Mouse (Mus musculus) spleen, postnatal 14 days (tissue): ENCODE data around the gene Nr1d2.
"Not testable (repeated sequence)": the region's sequence is repeated elsewhere in the genome, so short reads cannot be mapped to it uniquely, and the experiment has no call there.

Source experiments
- DNase-seq, 2 experiments: peaks; one replicate each; pipeline ENCODE4 v3.0.0; 2021 to 2022; ENCODE audit warnings: low spot score in 2 of 2

Gene Nr1d2

DNA sequence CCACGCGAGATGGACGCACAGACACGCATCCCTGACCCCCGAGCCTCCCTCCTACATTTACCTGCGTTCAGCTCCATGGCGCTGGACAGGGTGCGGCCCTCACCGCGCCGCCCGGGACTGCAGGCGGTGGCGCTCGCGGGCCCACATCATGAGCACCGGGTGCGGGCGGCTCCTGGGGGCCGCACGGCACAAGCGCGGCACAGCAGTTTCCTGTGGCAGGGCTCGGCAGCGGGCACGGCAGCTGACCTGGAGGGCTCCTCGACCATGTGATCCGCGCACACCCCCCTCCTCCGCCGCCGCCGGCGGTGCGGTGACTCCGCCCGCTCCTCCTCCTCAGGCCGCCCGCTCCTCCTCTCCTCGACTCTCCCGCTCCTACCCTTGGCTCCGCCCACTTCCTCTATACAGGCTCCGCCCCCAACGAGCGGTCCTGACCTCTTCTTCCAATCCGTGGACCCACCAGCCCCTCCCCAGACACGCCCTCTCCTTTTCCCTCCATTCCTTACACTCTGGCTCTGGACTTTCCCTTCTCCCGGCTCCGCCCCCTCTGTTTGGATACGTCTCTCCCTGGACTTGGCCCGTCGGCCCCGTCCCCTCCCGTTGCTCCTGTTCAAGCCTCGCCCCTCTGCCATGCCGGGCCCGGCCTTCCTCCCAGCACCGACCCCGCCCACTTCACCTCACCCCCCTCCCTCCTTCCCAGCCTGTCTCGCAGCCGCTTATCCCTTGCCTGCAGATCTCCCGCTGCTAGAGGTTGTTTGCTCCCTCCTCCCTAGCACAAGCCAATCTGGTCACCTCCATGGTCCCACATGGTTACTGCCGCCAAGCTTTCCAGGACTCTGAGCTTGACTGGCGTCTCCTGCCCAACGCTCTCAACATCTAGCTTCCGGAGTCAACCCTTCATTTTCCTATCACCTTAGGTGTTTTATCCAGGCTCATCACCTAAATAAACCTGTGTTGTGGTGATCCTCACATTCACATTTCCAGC, at the start of gene Nr1d2:
Gene Nr1d2, minus strand, starts transcription at position 378 of the 982 bp plus-strand sequence.
- DNase-seq = peak; percentile 82 to 84

DNA sequence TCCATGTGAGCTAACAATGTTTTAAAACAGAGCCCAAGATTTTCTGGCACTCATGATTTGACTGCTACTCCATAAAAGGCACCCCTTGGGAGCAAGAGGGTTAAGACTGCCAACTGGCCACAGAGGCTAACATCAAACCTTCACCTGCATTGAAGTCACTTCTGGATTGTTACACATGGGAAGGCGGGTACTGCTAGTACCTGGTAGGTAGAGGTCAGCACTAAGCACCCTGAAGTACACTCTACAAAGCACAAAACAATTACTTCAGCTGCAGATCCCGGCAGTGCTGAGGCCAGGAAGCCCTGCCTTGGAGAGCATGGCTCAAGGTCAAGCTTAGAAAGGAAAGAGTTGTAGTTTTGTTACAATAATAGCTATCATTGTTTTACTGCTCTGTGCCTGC, 48.5 kb upstream of the Nr1d2 start:
- DNase-seq = no peak

GRCm38 (mm10) chr14:18286441-18286840, 47.5 kb upstream of the Nr1d2 start:
- no peak for DNase-seq

DNA sequence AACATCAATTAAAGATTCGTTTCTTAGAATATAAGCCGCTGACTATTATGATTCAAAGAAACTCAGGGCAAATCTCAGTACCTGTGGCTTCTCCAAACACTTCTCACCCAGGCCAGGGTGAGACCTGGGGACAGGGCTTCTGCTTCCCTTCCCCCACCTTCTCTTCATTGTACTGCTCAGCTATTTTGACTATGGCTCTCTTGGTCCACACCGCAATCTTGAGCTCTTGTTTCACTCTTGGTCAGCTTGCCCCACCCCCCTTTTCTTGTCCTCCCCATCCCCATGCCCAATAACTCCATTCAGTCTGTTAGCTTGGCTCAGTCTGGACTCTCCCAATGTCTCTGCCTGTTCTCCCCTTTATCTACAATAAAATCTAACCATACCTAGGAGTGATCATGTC, 46.5 kb upstream of the Nr1d2 start:
- DNase-seq = no peak

DNA sequence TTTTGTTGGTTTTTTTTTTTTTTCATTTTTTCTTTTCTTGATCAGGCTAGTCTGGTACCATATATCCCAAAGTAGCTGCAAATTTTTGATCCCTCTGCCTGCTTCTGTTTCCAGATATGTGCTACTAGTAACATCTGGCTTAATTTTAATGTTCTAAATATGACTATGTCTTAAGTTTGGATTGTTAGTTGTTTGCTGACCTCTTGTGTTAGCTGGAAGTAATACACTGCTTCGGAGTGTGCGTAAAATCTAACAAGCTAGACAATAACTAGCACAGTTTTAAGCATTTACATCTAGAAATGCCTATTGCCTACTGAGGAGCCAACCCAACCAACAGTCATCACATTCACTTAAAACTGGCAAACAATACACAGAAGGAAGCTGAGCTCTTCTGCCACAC, 45.7 kb upstream of the Nr1d2 start:
- no peak for DNase-seq

- no peak for DNase-seq
Measured at GRCm38 (mm10) chr14:18280375-18280774, 41.4 kb upstream of the Nr1d2 start.

DNA sequence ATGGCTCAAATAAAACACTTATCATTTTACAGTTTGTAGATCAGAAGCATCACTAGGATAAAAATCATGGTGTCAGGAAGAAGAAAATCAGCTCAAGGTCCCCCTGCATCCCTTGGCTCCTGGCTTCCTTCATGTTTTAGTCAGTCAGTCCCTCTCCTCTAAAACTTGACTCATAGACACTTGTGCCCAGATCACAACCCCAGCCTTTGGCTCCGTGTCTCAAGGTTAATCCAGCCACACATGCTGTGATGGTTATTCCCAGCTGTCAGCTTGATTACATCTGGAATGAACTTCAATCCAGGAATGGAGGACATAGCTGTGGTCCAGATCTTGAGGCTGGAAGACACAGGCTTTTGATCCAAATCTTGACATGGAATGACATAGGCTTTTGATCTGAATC, 35.6 kb upstream of the Nr1d2 start:
- no peak for DNase-seq

- no peak for DNase-seq
Measured at GRCm38 (mm10) chr14:18271666-18272065, 32.7 kb upstream of the Nr1d2 start.

DNA sequence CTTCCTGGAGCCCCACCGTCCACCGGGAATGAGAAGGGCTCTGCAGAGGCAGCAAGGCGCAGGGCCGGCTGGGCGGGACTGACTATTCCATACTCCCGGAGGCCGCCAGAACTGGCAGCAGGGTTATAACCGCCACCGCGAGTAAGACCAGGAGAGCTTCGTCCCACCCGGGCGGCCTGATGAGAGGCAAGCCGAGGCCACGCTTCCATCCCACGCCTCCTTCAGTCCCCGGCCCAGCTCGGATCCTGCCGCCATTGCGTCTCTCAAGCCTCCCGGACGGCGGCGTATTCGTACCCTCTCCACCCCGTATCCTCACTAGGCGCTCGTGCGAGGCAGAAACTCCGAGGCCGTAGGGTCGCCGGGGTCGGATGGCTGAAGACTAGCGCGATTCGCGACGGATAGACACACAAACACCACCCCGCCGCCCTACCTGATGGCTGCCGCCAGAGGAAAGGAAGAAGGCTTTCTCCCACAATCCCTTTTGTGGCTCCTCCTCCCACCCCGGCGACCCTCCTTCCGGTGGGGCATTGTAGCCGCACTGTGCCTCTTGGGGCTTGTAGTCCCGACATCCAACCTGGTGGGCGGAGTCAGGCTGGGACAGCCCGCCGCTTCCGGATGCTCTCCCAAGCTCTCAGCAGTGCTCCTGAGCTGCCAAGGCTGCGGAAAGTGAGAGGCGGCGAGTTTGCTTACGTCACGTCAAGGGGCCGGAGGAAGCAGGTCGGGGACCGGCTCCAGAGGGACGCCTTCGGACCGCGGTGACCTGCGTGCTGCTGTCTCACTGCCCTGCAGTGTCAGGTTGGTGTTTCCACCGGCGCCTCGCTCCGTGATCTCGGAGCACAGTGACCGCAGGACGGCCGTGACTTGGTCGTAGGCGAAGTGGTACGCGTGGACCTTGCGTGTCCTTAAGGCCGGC, 31.9 kb upstream of the Nr1d2 start, which contains the start of the genes Nkiras1 and Rpl15:
Gene Nkiras1, plus strand, starts transcription at position 608 of the 913 bp plus-strand sequence.
Gene Rpl15, minus strand, starts transcription at position 863 of the 913 bp plus-strand sequence.
- DNase-seq = peak; percentile 88 to 91

DNA sequence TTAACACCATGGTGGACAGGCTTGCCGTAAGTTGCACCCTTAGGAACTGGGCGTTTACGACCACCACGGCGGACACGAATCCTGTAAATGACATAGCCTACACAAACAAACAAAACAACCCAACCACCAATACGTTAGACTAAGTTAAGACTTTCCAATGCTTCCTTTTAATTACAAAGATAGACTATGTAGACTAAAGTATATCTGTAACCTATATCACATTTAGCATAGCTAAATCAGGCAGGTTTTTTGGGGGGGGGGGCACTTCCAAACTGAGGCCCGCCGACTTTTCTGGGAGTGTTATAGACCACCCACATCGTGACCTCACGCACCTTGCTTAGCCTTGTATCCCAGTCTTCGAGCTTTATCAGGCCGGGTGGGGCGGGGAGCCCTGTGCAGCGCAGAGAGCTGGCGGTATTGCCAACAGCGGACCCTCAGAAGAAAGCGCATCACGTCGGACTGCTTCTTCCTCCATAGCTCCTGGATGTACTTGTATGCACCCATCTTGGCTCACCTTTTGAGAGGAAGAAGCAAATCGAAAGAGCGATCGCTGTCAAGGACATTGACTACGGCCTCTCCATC, 31.1 kb upstream of the Nr1d2 start:
- DNase-seq = not testable (repeated sequence)

DNA sequence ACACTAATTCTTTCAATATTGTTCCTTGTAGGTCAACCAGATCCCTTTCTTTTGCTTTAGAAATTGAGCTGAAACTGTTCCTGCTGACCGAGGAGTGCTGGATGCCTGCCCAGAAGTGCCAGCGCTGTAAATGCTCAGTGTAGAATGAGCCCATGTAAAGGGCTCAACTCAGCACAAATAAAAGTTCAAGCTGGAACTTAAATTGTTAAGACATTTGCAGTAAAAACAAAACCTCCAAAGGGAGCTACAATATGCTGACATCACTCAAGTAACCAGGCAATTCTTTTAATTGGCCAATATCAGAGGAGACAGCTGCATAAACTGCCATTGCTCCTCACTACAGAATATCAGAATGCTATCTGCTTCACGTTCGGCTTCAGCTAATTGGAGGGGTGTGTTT, 24.5 kb upstream of the Nr1d2 start:
- no peak for DNase-seq

DNA sequence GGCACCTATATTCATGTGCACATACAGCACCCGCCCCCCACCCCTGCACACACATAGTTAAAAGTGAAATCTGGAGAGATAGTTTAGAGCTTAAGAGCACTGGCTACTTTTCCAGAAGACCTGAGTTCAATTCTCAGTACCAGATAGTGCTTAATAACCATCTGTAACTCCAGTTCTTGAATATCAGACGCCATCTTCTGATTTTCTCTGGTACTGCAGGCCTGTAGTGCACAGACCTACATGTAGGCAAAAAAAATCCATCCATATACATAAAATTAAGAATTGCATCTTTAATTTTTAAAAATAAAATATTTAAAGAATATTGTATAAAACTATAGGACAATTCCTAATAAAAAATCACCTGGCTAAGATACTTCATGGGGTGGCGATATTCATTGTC, 22.3 kb upstream of the Nr1d2 start:
- DNase-seq = no peak

GRCm38 (mm10) chr14:18242638-18243130, 3.8 kb upstream of the Nr1d2 start:
- DNase-seq = no peak

GRCm38 (mm10) chr14:18241786-18242185, 2.9 kb upstream of the Nr1d2 start:
- no peak for DNase-seq

- no peak for DNase-seq
Measured at GRCm38 (mm10) chr14:18240132-18240531, 1.2 kb upstream of the Nr1d2 start.

DNA sequence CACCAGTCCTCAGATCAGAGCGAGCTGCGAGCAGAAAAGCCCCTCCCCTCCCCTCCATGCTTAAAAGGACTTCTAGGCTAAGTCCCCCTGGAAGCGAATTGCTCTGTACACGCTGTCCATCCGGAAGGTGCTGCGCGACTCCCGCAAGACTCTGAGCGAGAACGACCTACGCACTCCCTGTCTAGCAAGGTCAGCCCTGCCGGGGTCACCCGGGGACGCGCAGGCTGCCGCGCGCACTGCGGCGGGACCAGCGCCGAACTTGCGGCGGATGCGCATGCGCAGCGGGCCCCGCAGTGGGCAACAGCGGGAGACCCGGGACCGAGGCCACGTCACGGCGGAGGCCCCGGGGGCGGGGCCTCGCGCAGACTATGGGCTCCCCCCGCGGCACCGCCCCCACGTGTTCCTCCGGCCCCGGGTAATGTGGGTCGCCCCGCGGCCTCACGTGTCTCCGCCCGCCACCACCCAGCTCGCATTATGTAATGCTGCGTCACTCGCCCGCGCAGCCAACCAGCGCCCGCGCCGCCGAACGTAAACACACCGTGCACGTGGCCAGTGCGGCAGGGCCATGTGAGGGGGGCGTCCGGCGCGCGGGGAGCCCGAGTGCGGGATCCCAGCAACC, 687 bp downstream of the Nr1d2 start:
- peak; percentile 85 to 89 for DNase-seq

DNA sequence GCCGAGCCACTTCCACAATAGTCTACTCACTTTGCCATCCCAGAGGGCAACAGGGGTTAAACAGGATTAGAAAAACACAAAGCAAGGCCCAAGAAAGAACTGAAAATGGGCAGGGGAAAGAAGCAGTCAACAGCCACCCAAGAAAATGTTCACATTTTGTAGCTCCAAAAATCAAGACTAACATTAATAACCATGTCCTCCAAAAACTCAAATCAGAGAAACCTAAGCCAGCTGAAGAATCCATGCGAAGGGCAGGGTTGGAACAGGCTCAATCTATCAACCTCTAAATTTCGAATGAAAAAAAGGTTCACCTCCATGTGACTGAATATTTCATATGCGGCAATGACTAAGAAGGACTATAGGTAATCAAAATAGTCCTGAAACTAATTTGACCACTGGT, 1.5 kb downstream of the Nr1d2 start:
- no peak for DNase-seq

- DNase-seq = not testable (repeated sequence)
Measured at GRCm38 (mm10) chr14:18236496-18237235, 2.3 kb downstream of the Nr1d2 start.

GRCm38 (mm10) chr14:18233981-18234960, 4.7 kb downstream of the Nr1d2 start:
- no peak for DNase-seq
